Mouse (Mus musculus): ENCODE results near the gene Gm17455. TPM values are rescaled to one million over a fixed set of nuclear protein-coding genes. Genes with fewer than 3 reads are reported as not detected.

The Gm17455 gene
- polyA plus RNA-seq, 1 experiment from 2014 or later = 0.74 TPM

DNA sequence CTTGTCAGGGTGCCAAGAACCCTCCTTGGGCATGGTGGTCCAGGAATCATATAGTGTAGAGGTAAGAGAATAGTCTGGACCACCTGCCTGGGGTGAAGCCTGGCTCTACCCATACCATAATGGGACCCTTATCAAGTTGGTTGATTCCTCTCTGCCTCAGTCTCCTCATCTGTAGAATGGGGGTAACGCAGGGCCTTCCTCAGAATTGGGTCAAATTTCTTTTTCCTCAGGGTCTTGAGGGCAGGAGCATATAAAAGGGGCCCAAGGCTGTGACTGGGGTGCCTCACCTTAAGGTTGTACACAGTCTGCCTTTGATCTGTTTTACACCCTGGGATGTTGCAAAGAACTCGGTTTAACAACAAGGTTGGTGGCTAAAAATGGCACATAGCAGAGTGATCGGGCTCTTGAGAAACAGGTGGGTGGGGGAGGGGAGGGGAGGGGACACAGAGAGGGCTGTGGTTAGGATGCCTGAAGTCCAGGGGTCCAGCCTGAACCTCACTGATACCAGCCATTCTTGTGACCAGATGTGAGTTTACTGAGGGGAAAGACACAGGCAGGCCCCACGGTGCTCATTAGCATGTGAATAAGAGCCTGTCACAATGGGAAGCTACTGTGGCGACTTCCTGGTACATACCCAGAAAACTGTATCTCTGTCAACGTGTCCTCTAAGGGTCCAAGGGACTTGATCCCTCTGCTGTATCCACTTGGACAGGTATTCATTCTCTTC lies 9.2 kb upstream of the Gm17455 start:
- Histone ChIP-seq H3K9ac (ENCODE audit: low read length) (no peak overlapping the region), H3K36me3 (ENCODE audit: control insufficient read depth, insufficient read depth, low read length) (no peaks in the 10 kb centered on the region), H3K4me3 (ENCODE audit: low read depth, low read length) (no peak overlapping the region), H3K27me3 (ENCODE audit: control insufficient read depth, insufficient read depth, low read length) (no peaks in the 10 kb centered on the region), H3K4me2 (replicated peaks; ENCODE audit: low read depth) (no peak overlapping the region), H3K27ac (replicated peaks) (no peak overlapping the region), H3K4me1 (replicated peaks; ENCODE audit: control insufficient read depth, insufficient read depth) (no peaks in the 10 kb centered on the region), H3K9me3 (ENCODE audit: control insufficient read depth, low read length) (no peaks in the 10 kb centered on the region)
- ATAC-seq (ENCODE audit: low FRiP score, low TSS enrichment) (no peak), DNase-seq (ENCODE audit: low spot score) (no peak)
- TF ChIP-seq CTCF (IDR thresholded peaks at IDR 0.05; ENCODE audit: low read depth) = no peak
- no peak for TF ChIP-seq EP300 (optimal IDR thresholded peaks at IDR 0.05)
- 55% methylated on average over 6 of the region's 6 CpGs for WGBS

- WGBS = 79% methylated on average over 5 of the region's 5 CpGs
- H3K4me1 ChIP-seq (replicated peaks; ENCODE audit: control insufficient read depth, insufficient read depth) = no peaks in the 10 kb centered on the region
- no peaks in the 10 kb centered on the region for H3K27me3 ChIP-seq (ENCODE audit: control insufficient read depth, insufficient read depth, low read length)
These were observed 8.6 kb upstream of the Gm17455 start for GRCm38 (mm10) chr10:60390904-60391420.

GRCm38 (mm10) chr10:60391661-60392060 lies 7.9 kb upstream of the Gm17455 start:
- TF ChIP-seq EP300 (optimal IDR thresholded peaks at IDR 0.05) (no peak), CTCF (IDR thresholded peaks at IDR 0.05; ENCODE audit: low read depth) (no peak)
- H3K36me3 ChIP-seq (ENCODE audit: control insufficient read depth, insufficient read depth, low read length) = no peaks in the 10 kb centered on the region
- H3K9me3 ChIP-seq (ENCODE audit: control insufficient read depth, low read length) = no peaks in the 10 kb centered on the region
- no peak overlapping the region for H3K9ac ChIP-seq (ENCODE audit: low read length)
- no peaks in the 10 kb centered on the region for H3K4me1 ChIP-seq (replicated peaks; ENCODE audit: control insufficient read depth, insufficient read depth)
- H3K27me3 ChIP-seq (ENCODE audit: control insufficient read depth, insufficient read depth, low read length) = no peaks in the 10 kb centered on the region
- ATAC-seq (ENCODE audit: low FRiP score, low TSS enrichment) (no peak), DNase-seq (ENCODE audit: low spot score) (no peak)
- no peak overlapping the region for H3K27ac ChIP-seq (replicated peaks)
- WGBS = 94% methylated on average over 9 of the region's 9 CpGs
- H3K4me2 ChIP-seq (replicated peaks; ENCODE audit: low read depth) = no peak overlapping the region
- no peak overlapping the region for H3K4me3 ChIP-seq (ENCODE audit: low read depth, low read length)

More at GRCm38 (mm10) chr10:60390904-60391420, 8.6 kb upstream of the Gm17455 start:
- DNase-seq (ENCODE audit: low spot score) = no peak
- Histone ChIP-seq H3K4me3 (ENCODE audit: low read depth, low read length) (no peak overlapping the region), H3K36me3 (ENCODE audit: control insufficient read depth, insufficient read depth, low read length) (no peaks in the 10 kb centered on the region), H3K9me3 (ENCODE audit: control insufficient read depth, low read length) (no peaks in the 10 kb centered on the region), H3K4me2 (replicated peaks; ENCODE audit: low read depth) (no peak overlapping the region), H3K27ac (replicated peaks) (no peak overlapping the region), H3K9ac (ENCODE audit: low read length) (no peak overlapping the region)
- TF ChIP-seq EP300 (optimal IDR thresholded peaks at IDR 0.05) (no peak), CTCF (IDR thresholded peaks at IDR 0.05; ENCODE audit: low read depth) (no peak)
- no peak for ATAC-seq (ENCODE audit: low FRiP score, low TSS enrichment)

DNA sequence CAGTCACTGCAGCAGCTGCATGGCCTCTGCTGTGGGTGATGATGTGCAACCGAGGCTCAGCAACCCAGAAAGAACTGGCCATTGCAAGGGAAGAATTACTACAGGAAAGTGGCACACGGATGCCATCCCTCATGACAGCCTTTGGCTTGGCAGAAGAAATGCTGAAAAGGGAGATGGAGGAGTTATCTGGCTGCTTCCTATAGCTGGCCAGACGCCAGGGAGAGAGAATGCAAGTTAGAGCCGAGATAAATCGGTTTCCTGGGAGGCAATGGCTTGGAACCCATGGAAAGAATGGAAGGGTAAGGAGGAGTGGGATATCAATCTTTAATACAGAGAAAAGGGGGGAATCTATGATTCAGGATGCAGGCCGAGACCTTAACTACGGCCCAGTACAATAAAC lies 4.6 kb upstream of the Gm17455 start:
- TF ChIP-seq EP300 (optimal IDR thresholded peaks at IDR 0.05) = no peak
- TF ChIP-seq CTCF (IDR thresholded peaks at IDR 0.05; ENCODE audit: low read depth) = no peak
- WGBS = 61% methylated on average over 7 of the region's 7 CpGs

DNA sequence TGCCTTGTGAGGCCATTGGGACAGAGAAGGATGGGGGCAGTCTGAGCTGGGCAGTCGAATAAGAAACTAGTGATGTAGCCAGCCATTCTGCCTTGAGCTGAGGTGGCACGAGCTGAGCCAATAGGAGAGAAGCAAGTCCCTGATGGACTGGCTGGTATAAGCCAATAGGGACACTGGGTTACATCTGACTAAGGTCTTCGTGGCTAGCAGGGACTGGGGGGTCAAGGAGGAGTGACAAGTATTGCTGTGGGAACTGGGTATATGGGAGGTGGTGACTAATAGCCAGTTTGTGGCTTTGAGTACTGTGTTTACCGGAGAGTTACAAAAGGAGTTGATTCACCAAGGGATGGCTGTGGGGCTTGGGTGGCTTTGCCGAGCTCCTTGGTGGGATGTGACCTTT lies 3.9 kb upstream of the Gm17455 start:
- H3K9ac ChIP-seq (ENCODE audit: low read length) = no peak overlapping the region
- H3K27ac ChIP-seq (replicated peaks) = no peak overlapping the region
- H3K4me1 ChIP-seq (replicated peaks; ENCODE audit: control insufficient read depth, insufficient read depth) = no peaks in the 10 kb centered on the region
- H3K4me2 ChIP-seq (replicated peaks; ENCODE audit: low read depth) = no peak overlapping the region
- H3K27me3 ChIP-seq (ENCODE audit: control insufficient read depth, insufficient read depth, low read length) = no peaks in the 10 kb centered on the region
- no peak overlapping the region for H3K4me3 ChIP-seq (ENCODE audit: low read depth, low read length)
- no peaks in the 10 kb centered on the region for H3K36me3 ChIP-seq (ENCODE audit: control insufficient read depth, insufficient read depth, low read length)
- TF ChIP-seq CTCF (IDR thresholded peaks at IDR 0.05; ENCODE audit: low read depth) (no peak), EP300 (optimal IDR thresholded peaks at IDR 0.05) (no peak)
- ATAC-seq (ENCODE audit: low FRiP score, low TSS enrichment) = no peak
- DNase-seq (ENCODE audit: low spot score) = no peak
- H3K9me3 ChIP-seq (ENCODE audit: control insufficient read depth, low read length) = no peaks in the 10 kb centered on the region
- WGBS = 74% methylated on average over 5 of the region's 5 CpGs

More for the DNA sequence above, 4.6 kb upstream of the Gm17455 start:
- ATAC-seq (ENCODE audit: low FRiP score, low TSS enrichment) (no peak), DNase-seq (ENCODE audit: low spot score) (no peak)
- Histone ChIP-seq H3K4me1 (replicated peaks; ENCODE audit: control insufficient read depth, insufficient read depth) (no peaks in the 10 kb centered on the region), H3K27ac (replicated peaks) (no peak overlapping the region), H3K4me2 (replicated peaks; ENCODE audit: low read depth) (no peak overlapping the region), H3K4me3 (ENCODE audit: low read depth, low read length) (no peak overlapping the region), H3K9me3 (ENCODE audit: control insufficient read depth, low read length) (no peaks in the 10 kb centered on the region), H3K27me3 (ENCODE audit: control insufficient read depth, insufficient read depth, low read length) (no peaks in the 10 kb centered on the region), H3K36me3 (ENCODE audit: control insufficient read depth, insufficient read depth, low read length) (no peaks in the 10 kb centered on the region), H3K9ac (ENCODE audit: low read length) (no peak overlapping the region)

DNA sequence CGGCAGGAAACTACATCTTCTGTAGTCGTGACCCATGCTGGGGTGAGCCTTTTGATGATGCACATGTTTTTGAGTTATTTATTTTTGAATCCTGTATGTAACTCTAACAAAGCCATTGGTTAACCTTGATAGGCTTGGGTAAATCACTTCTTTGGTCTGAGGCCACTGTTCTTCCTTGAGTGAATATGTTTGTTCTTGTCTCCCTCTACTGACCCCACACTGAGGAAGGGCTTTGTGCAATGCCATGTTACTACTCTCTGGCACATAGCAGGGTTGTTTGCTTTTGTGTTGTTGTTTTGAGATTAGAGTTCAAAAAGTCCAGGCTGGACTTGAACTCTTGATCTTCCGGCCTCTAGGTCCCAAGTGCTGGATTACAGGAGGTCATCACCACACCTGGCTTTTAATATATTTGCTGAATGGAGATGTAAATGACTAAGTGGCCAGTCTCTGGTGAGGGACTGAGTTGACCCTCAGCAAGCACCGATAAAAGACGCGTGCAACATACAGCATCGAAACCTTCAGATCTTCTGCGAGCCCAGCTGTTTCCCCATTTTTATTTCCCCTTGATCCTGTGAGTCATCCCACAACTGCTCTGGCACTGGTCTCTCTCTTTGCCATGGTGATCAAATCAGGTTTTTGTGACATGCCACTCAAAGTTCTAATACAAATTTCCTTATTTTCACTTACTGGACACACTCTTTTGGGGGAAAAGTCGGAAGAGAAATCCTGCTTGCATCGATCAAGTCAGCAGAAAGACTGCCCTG lies 1.3 kb upstream of the Gm17455 start:
- WGBS = 85% methylated on average over 10 of the region's 10 CpGs
- ATAC-seq (ENCODE audit: low FRiP score, low TSS enrichment) = no peak
- TF ChIP-seq EP300 (optimal IDR thresholded peaks at IDR 0.05) (no peak), CTCF (IDR thresholded peaks at IDR 0.05; ENCODE audit: low read depth) (peak; percentile 39; the same call in 1 of the 2 replicates)

More for the DNA sequence above, 1.3 kb upstream of the Gm17455 start:
- Histone ChIP-seq H3K4me2 (replicated peaks; ENCODE audit: low read depth) (no peak overlapping the region), H3K9ac (ENCODE audit: low read length) (no peak overlapping the region), H3K36me3 (ENCODE audit: control insufficient read depth, insufficient read depth, low read length) (no peaks in the 10 kb centered on the region), H3K9me3 (ENCODE audit: control insufficient read depth, low read length) (no peaks in the 10 kb centered on the region), H3K4me3 (ENCODE audit: low read depth, low read length) (no peak overlapping the region), H3K27me3 (ENCODE audit: control insufficient read depth, insufficient read depth, low read length) (no peaks in the 10 kb centered on the region), H3K27ac (replicated peaks) (no peak overlapping the region), H3K4me1 (replicated peaks; ENCODE audit: control insufficient read depth, insufficient read depth) (no peaks in the 10 kb centered on the region)
- no peak for DNase-seq (ENCODE audit: low spot score)

Measured in stomach, postnatal 0 days (tissue).